Mouse (Mus musculus): ENCODE measurements around the gene Egflam. TPM values are rescaled to one million over a fixed set of nuclear protein-coding genes. Genes with fewer than 3 reads are reported as not detected.
A peak's percentile ranks its signal among the peaks of the same experiment; 100 is the strongest.

Gene Egflam
- polyA plus RNA-seq, 1 experiment from 2014 or later, result 4.9 TPM

DNA sequence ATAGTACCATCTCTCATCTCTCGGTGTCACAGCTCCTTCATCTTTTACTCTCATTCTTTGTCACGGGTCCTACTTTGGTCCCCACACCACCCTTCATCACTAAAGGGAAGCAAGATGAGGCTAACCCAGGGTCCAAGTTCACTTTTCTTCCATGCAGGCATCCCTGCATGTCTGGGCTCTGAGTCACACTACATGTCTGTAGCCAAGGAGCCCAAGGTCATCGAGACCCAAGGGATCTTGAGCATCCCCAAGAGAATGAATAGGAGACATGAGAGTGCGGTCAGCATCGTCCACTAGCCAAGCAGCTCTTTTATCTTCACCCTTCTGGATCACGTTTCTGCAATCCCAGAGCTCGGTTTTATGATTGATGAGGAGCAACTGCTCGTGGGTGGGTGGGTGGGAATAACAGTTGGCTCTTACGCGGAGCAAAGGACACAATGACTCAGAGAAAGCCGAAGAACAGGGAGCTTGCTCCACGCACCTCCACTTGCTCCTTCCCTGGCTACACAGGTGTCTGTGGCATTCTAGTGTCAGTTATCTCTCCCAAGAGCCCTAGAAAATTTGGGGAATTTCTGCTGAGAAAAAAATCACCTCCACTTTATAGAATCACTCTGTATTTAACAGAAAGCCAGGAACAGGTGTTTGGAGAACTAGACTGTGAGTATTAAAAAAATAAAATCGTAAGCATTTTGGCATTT is 164.7 kb downstream of the Egflam start:
- Histone ChIP-seq H3K36me3 (replicated peaks) (no peaks in the 10 kb centered on the region), H3K4me1 (no peaks in the 10 kb centered on the region), H3K4me3 (no peak overlapping the region), H3K27me3 (ENCODE audit: poor library complexity, severe bottlenecking) (no peaks in the 10 kb centered on the region), H3K9me3 (no peaks in the 10 kb centered on the region), H3K27ac (no peak overlapping the region)
- no peak for DNase-seq (ENCODE audit: extremely low spot score, low spot score)
- WGBS, result 91% methylated on average over 13 of the region's 13 CpGs

DNA sequence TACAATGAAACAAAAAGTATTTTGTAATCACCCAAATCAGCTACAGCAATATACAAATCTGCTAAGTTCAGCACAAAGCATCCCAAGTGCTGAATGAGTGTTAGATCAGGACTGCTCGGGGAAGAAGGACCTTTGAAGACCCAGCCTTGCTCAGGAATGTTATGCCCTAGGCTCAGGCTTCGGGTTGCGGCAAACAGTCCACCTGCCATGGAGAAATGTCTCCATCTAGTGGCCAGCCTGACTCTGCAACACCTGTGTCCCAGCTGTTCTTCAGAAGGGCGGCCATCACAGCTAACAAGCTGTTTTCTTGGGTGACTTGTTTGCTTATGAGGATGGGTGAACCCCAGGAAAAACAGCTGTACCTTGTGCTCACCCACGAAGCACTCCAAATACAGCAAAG is 172.0 kb downstream of the Egflam start:
- H3K36me3 ChIP-seq (replicated peaks), result no peaks in the 10 kb centered on the region
- 4% methylated on average over 5 of the region's 5 CpGs for WGBS
- no peak overlapping the region for H3K27ac ChIP-seq
- no peaks in the 10 kb centered on the region for H3K9me3 ChIP-seq
- H3K27me3 ChIP-seq (ENCODE audit: poor library complexity, severe bottlenecking), result no peaks in the 10 kb centered on the region
- DNase-seq (ENCODE audit: extremely low spot score, low spot score), result peak; percentile 86
- peaks cover 14% of the 10 kb centered on the region for H3K4me1 ChIP-seq
- H3K4me3 ChIP-seq, result no peak overlapping the region

DNA sequence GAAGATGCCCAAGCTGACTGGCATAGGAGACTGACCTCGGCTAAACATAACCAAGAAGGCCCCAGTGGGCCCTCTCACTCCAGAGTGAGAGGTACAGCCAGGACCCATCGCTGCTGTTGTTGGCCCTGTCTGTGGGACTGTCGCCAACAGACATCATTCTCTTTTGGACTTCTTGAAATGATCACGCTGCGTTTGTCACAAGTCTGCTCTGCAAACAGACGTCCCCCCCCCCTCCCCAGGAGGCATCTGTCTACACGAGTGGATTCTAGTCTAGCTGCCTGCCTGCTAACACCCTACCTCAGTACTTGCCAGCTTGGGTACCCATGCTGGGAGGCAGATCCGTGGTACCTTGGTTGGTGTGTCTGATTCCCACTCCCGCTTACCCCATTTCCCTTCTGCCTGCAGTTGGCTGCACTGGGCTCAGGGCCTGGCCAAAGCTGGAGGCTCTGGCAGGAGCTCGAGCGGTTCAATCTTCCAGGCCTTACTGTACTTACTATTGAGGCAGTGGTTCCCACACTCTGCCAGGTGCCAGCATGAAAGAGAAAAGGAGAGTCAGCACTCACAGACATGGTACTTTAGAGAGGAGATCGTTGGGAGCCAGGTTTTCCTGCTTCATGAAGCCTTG is 173.9 kb downstream of the Egflam start:
- Histone ChIP-seq H3K27ac (no peak overlapping the region), H3K27me3 (ENCODE audit: poor library complexity, severe bottlenecking) (no peaks in the 10 kb centered on the region), H3K4me3 (no peak overlapping the region), H3K4me1 (peaks cover 14% of the 10 kb centered on the region), H3K9me3 (no peaks in the 10 kb centered on the region), H3K36me3 (replicated peaks) (no peaks in the 10 kb centered on the region)
- WGBS, result 84% methylated on average over 12 of the region's 12 CpGs
- DNase-seq (ENCODE audit: extremely low spot score, low spot score), result no peak

DNA sequence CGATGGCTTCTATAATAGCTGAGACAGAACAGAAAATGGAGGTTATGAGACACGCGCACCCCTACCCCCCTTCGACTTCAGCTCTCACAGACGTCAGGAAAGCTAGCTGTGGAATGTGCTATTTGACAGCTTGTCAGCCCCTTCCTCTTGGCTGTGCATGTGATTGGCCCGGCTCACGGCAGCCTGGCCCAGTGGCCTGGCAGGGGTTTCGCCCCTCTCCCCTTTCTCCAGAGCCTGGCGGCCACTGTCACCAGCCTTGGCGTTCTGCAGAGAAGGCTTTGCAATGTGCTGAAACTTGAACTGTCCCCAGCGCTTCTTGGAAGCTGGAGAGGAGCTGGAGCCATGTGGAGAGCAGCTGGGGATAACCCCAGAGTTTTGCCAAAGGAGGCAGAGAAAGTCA is 175.4 kb downstream of the Egflam start:
- Histone ChIP-seq H3K36me3 (replicated peaks) (no peaks in the 10 kb centered on the region), H3K9me3 (no peaks in the 10 kb centered on the region), H3K4me1 (peaks cover 14% of the 10 kb centered on the region), H3K27me3 (ENCODE audit: poor library complexity, severe bottlenecking) (no peaks in the 10 kb centered on the region), H3K4me3 (no peak overlapping the region), H3K27ac (no peak overlapping the region)
- no peak for DNase-seq (ENCODE audit: extremely low spot score, low spot score)
- WGBS, result 54% methylated on average over 11 of the region's 11 CpGs

- no peak overlapping the region for H3K27ac ChIP-seq
- peaks cover 10% of the 10 kb centered on the region for H3K4me1 ChIP-seq
- WGBS, result 88% methylated on average over 6 of the region's 6 CpGs
- no peaks in the 10 kb centered on the region for H3K36me3 ChIP-seq (replicated peaks)
- no peak for DNase-seq (ENCODE audit: extremely low spot score, low spot score)
- no peaks in the 10 kb centered on the region for H3K27me3 ChIP-seq (ENCODE audit: poor library complexity, severe bottlenecking)
- no peak overlapping the region for H3K4me3 ChIP-seq
- H3K9me3 ChIP-seq, result no peaks in the 10 kb centered on the region
Observed at GRCm38 (mm10) chr15:7217273-7217598, 181.0 kb downstream of the Egflam start.

GRCm38 (mm10) chr15:7216581-7217272 is 181.5 kb downstream of the Egflam start:
- Histone ChIP-seq H3K9me3 (no peaks in the 10 kb centered on the region), H3K27ac (no peak overlapping the region), H3K36me3 (replicated peaks) (no peaks in the 10 kb centered on the region), H3K4me1 (peaks cover 5% of the 10 kb centered on the region), H3K4me3 (no peak overlapping the region), H3K27me3 (ENCODE audit: poor library complexity, severe bottlenecking) (no peaks in the 10 kb centered on the region)
- no peak for DNase-seq (ENCODE audit: extremely low spot score, low spot score)
- WGBS, result 88% methylated on average over 9 of the region's 9 CpGs

DNA sequence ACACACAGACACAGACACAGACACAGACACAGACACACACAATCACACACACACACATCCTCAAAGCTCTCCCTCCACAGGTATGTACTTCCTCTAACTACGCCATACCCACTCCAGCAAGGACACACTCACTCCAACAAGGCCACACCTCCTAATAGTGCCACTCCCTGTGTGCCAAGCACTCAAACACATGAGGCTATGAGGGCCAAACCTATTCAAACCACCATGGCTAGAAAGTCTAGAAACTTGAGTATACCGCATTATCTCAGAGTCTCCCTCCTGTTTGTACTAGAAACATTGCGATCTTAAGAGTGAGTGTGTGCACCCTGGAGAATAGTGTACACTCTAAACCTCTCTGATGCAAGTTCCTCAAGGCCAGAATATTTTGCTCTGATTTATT is 182.3 kb downstream of the Egflam start:
- DNase-seq (ENCODE audit: extremely low spot score, low spot score), result no peak
- Histone ChIP-seq H3K27me3 (ENCODE audit: poor library complexity, severe bottlenecking) (no peaks in the 10 kb centered on the region), H3K9me3 (no peaks in the 10 kb centered on the region), H3K4me1 (peaks cover 5% of the 10 kb centered on the region), H3K27ac (no peak overlapping the region), H3K36me3 (replicated peaks) (no peaks in the 10 kb centered on the region), H3K4me3 (no peak overlapping the region)
- WGBS, result 95% methylated on average over 3 of the region's 3 CpGs

DNA sequence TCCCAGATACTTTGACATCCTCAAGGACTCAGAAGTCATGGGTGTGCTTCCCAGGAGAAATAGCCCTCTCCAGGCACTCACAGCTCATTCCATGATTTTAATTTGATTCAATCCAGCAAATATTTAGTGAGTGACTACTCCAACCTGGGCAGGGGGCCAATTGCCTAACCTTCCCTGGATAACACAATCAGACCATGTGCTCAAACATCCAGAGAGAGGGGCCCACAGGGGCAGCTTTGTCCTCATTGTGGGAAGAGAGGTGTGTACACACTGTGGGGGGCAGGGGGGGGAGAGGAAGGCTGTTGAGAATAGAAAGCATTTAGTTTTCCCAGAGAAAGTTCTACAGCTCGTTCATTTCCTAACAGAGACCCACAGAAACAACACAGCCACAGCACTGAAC is 184.5 kb downstream of the Egflam start:
- Histone ChIP-seq H3K9me3 (no peaks in the 10 kb centered on the region), H3K27ac (no peak overlapping the region), H3K4me1 (peaks cover 5% of the 10 kb centered on the region), H3K4me3 (no peak overlapping the region), H3K27me3 (ENCODE audit: poor library complexity, severe bottlenecking) (no peaks in the 10 kb centered on the region), H3K36me3 (replicated peaks) (no peaks in the 10 kb centered on the region)
- 35% methylated on average over 1 of the region's 1 CpGs for WGBS
- DNase-seq (ENCODE audit: extremely low spot score, low spot score), result no peak

- no peak overlapping the region for H3K4me3 ChIP-seq
- H3K4me1 ChIP-seq, result peaks cover 35% of the 10 kb centered on the region
- no peaks in the 10 kb centered on the region for H3K9me3 ChIP-seq
- no peak for DNase-seq (ENCODE audit: extremely low spot score, low spot score)
- H3K36me3 ChIP-seq (replicated peaks), result no peaks in the 10 kb centered on the region
- H3K27ac ChIP-seq, result no peak overlapping the region
- WGBS, result 86% methylated on average over 9 of the region's 9 CpGs
- H3K27me3 ChIP-seq (ENCODE audit: poor library complexity, severe bottlenecking), result no peaks in the 10 kb centered on the region
Observed at GRCm38 (mm10) chr15:7208180-7208579, 190.0 kb downstream of the Egflam start.

GRCm38 (mm10) chr15:7207292-7207691 is 190.9 kb downstream of the Egflam start:
- Histone ChIP-seq H3K27ac (no peak overlapping the region), H3K4me3 (no peak overlapping the region), H3K9me3 (no peaks in the 10 kb centered on the region), H3K27me3 (ENCODE audit: poor library complexity, severe bottlenecking) (no peaks in the 10 kb centered on the region), H3K36me3 (replicated peaks) (no peaks in the 10 kb centered on the region), H3K4me1 (peaks cover 38% of the 10 kb centered on the region)
- DNase-seq (ENCODE audit: extremely low spot score, low spot score), result no peak
- WGBS, result 87% methylated on average over 7 of the region's 7 CpGs

DNA sequence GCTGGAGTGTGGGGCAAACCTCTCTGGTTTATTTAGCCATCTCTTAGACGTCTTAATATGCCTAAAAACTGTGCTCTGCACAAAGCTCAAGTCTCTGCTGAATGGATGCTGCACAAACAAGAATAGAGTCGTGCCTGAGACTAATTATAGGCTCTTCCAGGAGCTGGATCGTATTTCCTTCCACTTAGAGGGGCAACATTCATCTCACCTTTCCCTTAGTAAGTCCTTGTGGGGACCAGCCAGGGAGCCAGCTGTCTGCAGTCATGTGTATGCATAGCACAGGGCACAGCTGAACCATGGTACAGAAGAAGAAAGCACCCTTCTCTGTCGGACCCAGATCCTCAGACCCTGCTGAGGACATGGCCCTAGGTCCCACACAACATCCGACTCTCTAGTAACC is 192.1 kb downstream of the Egflam start:
- Histone ChIP-seq H3K4me3 (no peak overlapping the region), H3K36me3 (replicated peaks) (no peaks in the 10 kb centered on the region), H3K27ac (0 out of 2 replicates have a peak overlapping the region, but pooled peaks have one; percentile 40), H3K9me3 (no peaks in the 10 kb centered on the region), H3K27me3 (ENCODE audit: poor library complexity, severe bottlenecking) (no peaks in the 10 kb centered on the region), H3K4me1 (peaks cover 50% of the 10 kb centered on the region)
- WGBS, result 39% methylated on average over 5 of the region's 5 CpGs
- no peak for DNase-seq (ENCODE audit: extremely low spot score, low spot score)

GRCm38 (mm10) chr15:7204917-7205316 is 193.3 kb downstream of the Egflam start:
- Histone ChIP-seq H3K27ac (peak overlapping the region; percentile 40; the same call in 1 of the 2 replicates), H3K4me1 (peaks cover 53% of the 10 kb centered on the region), H3K36me3 (replicated peaks) (no peaks in the 10 kb centered on the region), H3K9me3 (no peaks in the 10 kb centered on the region), H3K27me3 (ENCODE audit: poor library complexity, severe bottlenecking) (no peaks in the 10 kb centered on the region), H3K4me3 (no peak overlapping the region)
- WGBS, result 78% methylated on average over 13 of the region's 13 CpGs
- DNase-seq (ENCODE audit: extremely low spot score, low spot score), result no peak

GRCm38 (mm10) chr15:7203606-7204330 is 194.4 kb downstream of the Egflam start:
- WGBS, result 75% methylated on average over 9 of the region's 9 CpGs
- peak overlapping the region; percentile 35 for H3K27ac ChIP-seq

More at GRCm38 (mm10) chr15:7203606-7204330, 194.4 kb downstream of the Egflam start:
- Histone ChIP-seq H3K4me1 (peaks cover 62% of the 10 kb centered on the region), H3K27me3 (ENCODE audit: poor library complexity, severe bottlenecking) (no peaks in the 10 kb centered on the region), H3K9me3 (no peaks in the 10 kb centered on the region), H3K36me3 (replicated peaks) (no peaks in the 10 kb centered on the region), H3K4me3 (no peak overlapping the region)
- no peak for DNase-seq (ENCODE audit: extremely low spot score, low spot score)
